Mouse (Mus musculus) intestine, embryonic 14.5 days (tissue): ENCODE data around the gene Scpep1. TPM values are rescaled to one million over a fixed set of nuclear protein-coding genes. Genes with fewer than 3 reads are reported as not detected.

ENCODE experiments used
- ATAC-seq: fragments of 200-750 bp; cut with Nextera tagmentation; replicated peaks from 2 replicates; pipeline ENCODE4 v1.8.0; 2017; ENCODE audit warnings: low read depth, moderate number of reproducible peaks, moderate TSS enrichment, moderate library complexity; ENCODE audit not compliant: low FRiP score, low TSS enrichment
- DNase-seq: peaks from one replicate; pipeline ENCODE4 v3.0.0-alpha.2; 2018; ENCODE audit warnings: low spot score
- H3K27ac ChIP-seq: fragments of 300-500 bp; sonication (generic); 2 replicates; pipeline ENCODE4 v1.5.1; 2014; ENCODE audit warnings: low read depth, mild to moderate bottlenecking, control low read depth
- H3K27me3 ChIP-seq: fragments of 300-500 bp; sonication (generic); replicated peaks from 2 replicates; pipeline ENCODE4 v1.6.1; 2014; ENCODE audit warnings: low read length, control low read depth; ENCODE audit not compliant: control insufficient read depth, insufficient read depth
- H3K36me3 ChIP-seq: fragments of 300-500 bp; sonication (generic); 2 replicates; pipeline ENCODE4 v1.6.1; 2014; ENCODE audit warnings: low read length, control low read depth; ENCODE audit not compliant: control insufficient read depth, insufficient read depth
- H3K4me1 ChIP-seq: fragments of 300-500 bp; sonication (generic); replicated peaks from 2 replicates; pipeline ENCODE4 v1.6.1; 2014; ENCODE audit warnings: low read length, control low read depth, mixed read lengths; ENCODE audit not compliant: control insufficient read depth, insufficient read depth
- H3K4me2 ChIP-seq: fragments of 300-500 bp; sonication (generic); 2 replicates; pipeline ENCODE4 v1.6.1; 2014; ENCODE audit warnings: low read length
- H3K4me3 ChIP-seq: fragments of 300-500 bp; sonication (generic); 2 replicates; pipeline ENCODE4 v1.5.1; 2014; ENCODE audit warnings: low read depth, low read length, control low read depth, mixed read lengths
- H3K9ac ChIP-seq: fragments of 300-500 bp; sonication (generic); 2 replicates; pipeline ENCODE4 v1.6.1; 2014; ENCODE audit warnings: mild to moderate bottlenecking, low read length
- H3K9me3 ChIP-seq: fragments of 300-500 bp; sonication (generic); 2 replicates; pipeline ENCODE4 v1.6.1; 2016; ENCODE audit warnings: low read length, control low read depth; ENCODE audit not compliant: control insufficient read depth
- WGBS: fragments of 180-500 bp; shearing (Covaris S2); extraction: QIAGEN DNeasy Blood & Tissue Kit; methylation state at CpG from one replicate; pipeline ENCODE4 v1.1.7; 2014; 5-methylcytosine and 5-hydroxymethylcytosine counted together
- polyA plus RNA-seq: library from polyadenylated mRNA; unstranded; fragments of >200 nt; fragmentation: Nextera tagmentation; extraction: Ambion mirVana; gene quantifications from 2 replicates; pipeline ENCODE4 v1.2.1, GENCODE M21; 2014

The Scpep1 gene
- polyA plus RNA-seq, 1 experiment from 2014 or later: 94.7 TPM

- DNase-seq: no peak
- 82% methylated on average over 5 of the region's 5 CpGs for WGBS
- H3K4me3 ChIP-seq: no peak overlapping the region
Observed at GRCm38 (mm10) chr11:88988956-88989355, 33.7 kb upstream of the Scpep1 start.

DNA sequence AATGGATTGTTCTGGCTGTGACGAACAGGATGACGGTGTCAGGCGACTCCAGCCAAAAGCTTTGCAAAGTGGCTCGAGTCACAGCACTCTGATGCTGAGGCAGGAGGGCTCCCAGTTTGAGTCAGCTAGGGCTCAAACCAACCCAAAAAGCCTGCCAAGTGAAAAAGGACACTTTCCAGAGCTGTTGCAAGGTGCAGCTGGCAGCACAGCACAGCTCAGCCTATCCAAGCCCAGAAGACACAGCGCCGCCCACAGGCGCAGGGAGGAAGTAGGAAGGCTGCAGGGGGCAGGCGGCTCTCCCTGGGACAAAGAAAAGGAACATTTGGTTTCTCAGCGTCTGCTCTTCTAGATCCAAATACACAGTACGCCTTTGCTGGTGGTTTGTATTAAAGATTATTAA, 31.4 kb upstream of the Scpep1 start:
- Histone ChIP-seq H3K36me3 (peaks cover 58% of the 10 kb centered on the region), H3K27me3 (no peaks in the 10 kb centered on the region), H3K27ac (no peak overlapping the region), H3K9ac (no peak overlapping the region), H3K4me2 (no peak overlapping the region), H3K9me3 (no peaks in the 10 kb centered on the region), H3K4me1 (no peaks in the 10 kb centered on the region), H3K4me3 (no peak overlapping the region)
- no peak for DNase-seq
- WGBS: 83% methylated on average over 10 of the region's 10 CpGs
- no peak for ATAC-seq

More at GRCm38 (mm10) chr11:88988956-88989355, 33.7 kb upstream of the Scpep1 start:
- Histone ChIP-seq H3K36me3 (peaks cover 41% of the 10 kb centered on the region), H3K27me3 (no peaks in the 10 kb centered on the region), H3K4me1 (no peaks in the 10 kb centered on the region), H3K9me3 (no peaks in the 10 kb centered on the region), H3K4me2 (no peak overlapping the region), H3K9ac (no peak overlapping the region), H3K27ac (no peak overlapping the region)
- ATAC-seq: no peak

DNA sequence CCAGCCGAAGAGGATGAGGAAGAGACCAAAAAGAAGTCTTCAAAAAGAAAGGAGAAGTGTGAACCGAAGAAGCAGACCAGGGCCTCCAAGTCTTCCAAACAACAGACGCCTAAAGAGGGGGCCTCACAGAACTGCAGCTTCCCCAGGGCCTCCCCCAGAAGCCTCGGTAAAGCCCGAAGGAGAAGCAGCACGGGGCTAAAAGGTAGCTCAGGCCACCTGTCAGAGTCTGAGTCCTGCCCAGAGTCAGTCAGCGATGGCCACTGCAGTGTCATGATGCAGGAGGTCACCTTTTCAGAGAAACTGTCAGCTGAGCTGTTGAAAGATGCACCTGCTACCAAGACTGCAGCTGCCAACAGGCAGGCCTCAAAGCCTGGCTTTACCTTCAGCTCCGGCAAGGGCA, 26.1 kb upstream of the Scpep1 start:
- no peak for ATAC-seq
- no peaks in the 10 kb centered on the region for H3K27me3 ChIP-seq
- no peaks in the 10 kb centered on the region for H3K9me3 ChIP-seq
- no peaks in the 10 kb centered on the region for H3K4me1 ChIP-seq
- H3K36me3 ChIP-seq: peaks cover 42% of the 10 kb centered on the region
- H3K9ac ChIP-seq: no peak overlapping the region
- H3K27ac ChIP-seq: no peak overlapping the region
- no peak overlapping the region for H3K4me3 ChIP-seq
- 93% methylated on average over 8 of the region's 8 CpGs for WGBS
- H3K4me2 ChIP-seq: no peak overlapping the region
- DNase-seq: no peak

GRCm38 (mm10) chr11:88977188-88977587, 21.9 kb upstream of the Scpep1 start:
- no peak for DNase-seq
- Histone ChIP-seq H3K9ac (no peak overlapping the region), H3K4me3 (no peak overlapping the region), H3K4me2 (no peak overlapping the region), H3K36me3 (peaks cover 14% of the 10 kb centered on the region; the same call in 1 of the 2 replicates), H3K27me3 (no peaks in the 10 kb centered on the region), H3K27ac (no peak overlapping the region), H3K9me3 (no peaks in the 10 kb centered on the region), H3K4me1 (peaks cover 6% of the 10 kb centered on the region; the same call in 1 of the 2 replicates)
- 91% methylated on average over 5 of the region's 5 CpGs for WGBS
- ATAC-seq: no peak

DNA sequence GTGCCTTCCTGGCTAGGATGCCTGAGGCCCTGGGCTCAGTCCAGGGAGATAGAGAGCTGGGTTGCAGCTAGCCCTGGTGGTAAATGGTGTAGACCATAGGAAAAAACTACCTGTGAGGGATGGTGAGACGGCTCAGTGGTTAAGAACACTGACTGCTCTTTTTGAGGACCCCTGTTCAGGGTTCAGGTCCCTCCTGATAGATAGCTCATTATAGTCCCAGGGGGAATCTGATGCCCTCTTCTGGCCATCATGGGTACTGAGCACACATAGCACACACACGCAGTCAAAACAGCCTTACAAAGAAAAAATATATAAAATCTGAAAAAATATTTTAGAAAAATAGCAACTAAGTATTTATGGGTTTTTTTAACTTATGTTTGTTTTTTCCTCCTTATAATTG, 21.1 kb upstream of the Scpep1 start:
- Histone ChIP-seq H3K9ac (no peak overlapping the region), H3K27ac (no peak overlapping the region), H3K36me3 (peaks cover 5% of the 10 kb centered on the region; the same call in 1 of the 2 replicates), H3K9me3 (no peaks in the 10 kb centered on the region), H3K27me3 (no peaks in the 10 kb centered on the region), H3K4me2 (no peak overlapping the region), H3K4me1 (peaks cover 6% of the 10 kb centered on the region; the same call in 1 of the 2 replicates), H3K4me3 (no peak overlapping the region)
- WGBS: 93% methylated on average over 2 of the region's 2 CpGs
- no peak for DNase-seq
- ATAC-seq: no peak

- H3K9ac ChIP-seq: peak overlapping the region; percentile 58
Observed at GRCm38 (mm10) chr11:88973776-88974701, 18.8 kb upstream of the Scpep1 start.

GRCm38 (mm10) chr11:88970202-88970732, 15.0 kb upstream of the Scpep1 start, which contains the start of gene Coil:
Coil (plus strand) TSS chr11:88970252.
- no peaks in the 10 kb centered on the region for H3K36me3 ChIP-seq
- WGBS: 36% methylated on average over 2 of the region's 2 CpGs
- no peaks in the 10 kb centered on the region for H3K27me3 ChIP-seq
- H3K9me3 ChIP-seq: no peaks in the 10 kb centered on the region
- DNase-seq: peak; percentile 63
- no peak for ATAC-seq
- no peak within 1 kb of the TSS for H3K4me2 ChIP-seq
- peaks cover 6% of the 10 kb centered on the region; the same call in 1 of the 2 replicates for H3K4me1 ChIP-seq
- no peak within 1 kb of the TSS for H3K9ac ChIP-seq
- no peak within 1 kb of the TSS for H3K4me3 ChIP-seq
- no peak within 1 kb of the TSS for H3K27ac ChIP-seq

More at GRCm38 (mm10) chr11:88973776-88974701, 18.8 kb upstream of the Scpep1 start:
- DNase-seq (peak; percentile 95), ATAC-seq (peak; percentile 81)
- H3K27me3 ChIP-seq: no peaks in the 10 kb centered on the region
- H3K4me2 ChIP-seq: peak overlapping the region; percentile 66
- H3K4me3 ChIP-seq: peak overlapping the region; percentile 65
- 2% methylated on average over 62 of the region's 62 CpGs for WGBS
- H3K4me1 ChIP-seq: peaks cover 6% of the 10 kb centered on the region; the same call in 1 of the 2 replicates
- no peaks in the 10 kb centered on the region for H3K36me3 ChIP-seq
- H3K9me3 ChIP-seq: no peaks in the 10 kb centered on the region
- peak overlapping the region; percentile 72 for H3K27ac ChIP-seq

DNA sequence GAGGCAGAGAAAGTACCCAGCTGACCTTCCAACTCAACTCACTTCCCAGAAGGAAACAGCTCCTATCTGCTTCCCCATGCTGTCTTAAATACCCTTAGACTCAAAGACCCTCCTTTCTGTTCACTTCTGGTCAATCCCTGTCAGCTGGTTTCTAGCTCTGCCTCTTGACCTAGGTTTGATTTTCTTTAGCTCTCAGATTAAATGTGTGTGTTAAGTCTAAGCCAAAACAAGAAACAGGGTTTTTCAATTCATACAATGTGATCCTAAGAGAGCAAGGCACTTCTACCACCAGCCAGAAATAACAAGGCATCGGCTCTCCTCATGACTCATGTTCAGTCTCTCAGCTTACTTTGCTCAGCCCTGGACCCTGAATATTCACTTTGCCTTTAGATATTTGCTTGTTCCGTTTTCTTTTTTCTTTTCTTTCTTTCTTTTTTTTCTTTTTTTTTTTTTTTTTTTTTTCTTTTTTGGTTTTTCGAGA, 11.7 kb upstream of the Scpep1 start, which contains the start of gene Elobl:
TSS of gene Elobl (minus strand) at position 51 of the 481 bp plus-strand sequence.
- no peaks in the 10 kb centered on the region for H3K27me3 ChIP-seq
- no peak for DNase-seq
- H3K4me3 ChIP-seq: no peak within 1 kb of the TSS
- H3K27ac ChIP-seq: no peak within 1 kb of the TSS
- no peaks in the 10 kb centered on the region for H3K36me3 ChIP-seq
- no peaks in the 10 kb centered on the region for H3K4me1 ChIP-seq
- H3K9me3 ChIP-seq: no peaks in the 10 kb centered on the region
- 97% methylated on average over 2 of the region's 3 CpGs for WGBS
- no peak within 1 kb of the TSS for H3K4me2 ChIP-seq
- no peak for ATAC-seq
- no peak within 1 kb of the TSS for H3K9ac ChIP-seq
